Mouse (Mus musculus) small intestine, adult 10 weeks (tissue): ENCODE data around the gene A1bg. TPM values are rescaled to one million over a fixed set of nuclear protein-coding genes. Genes with fewer than 3 reads are reported as not detected.

Experiments used
- polyA plus RNA-seq: library from polyadenylated mRNA; stranded (reverse); fragments of 350-450 nt; fragmentation: Illumina TruSeq; extraction: RNeasy Lipid Tissue Mini Kit (QIAGEN cat#74804); gene quantifications from one replicate; pipeline ENCODE4 v1.2.3, GENCODE M21; 2014; ENCODE audit warnings: low replicate concordance

Gene A1bg
- not detected for polyA plus RNA-seq

DNA sequence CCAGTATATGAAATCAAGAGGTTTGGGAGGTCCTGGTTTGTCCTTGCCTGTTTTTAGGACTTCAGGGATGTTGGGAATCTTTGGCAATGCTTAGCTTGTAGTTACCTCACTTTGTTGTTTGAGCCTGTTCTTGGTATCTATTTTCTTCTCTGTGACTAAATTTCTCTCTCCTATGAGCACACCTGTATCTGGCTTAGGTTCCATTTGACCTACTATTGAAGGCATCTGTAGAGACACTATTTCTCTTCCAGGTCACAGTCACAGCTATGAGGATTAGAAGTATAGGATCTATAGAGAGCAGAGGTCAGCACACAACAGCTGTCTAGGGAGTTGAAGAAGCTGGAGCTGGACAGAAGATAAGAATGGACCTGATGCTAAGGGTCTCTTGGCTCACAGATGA lies at the start of gene A1bg:
Gene A1bg (minus strand): TSS at position 101 of the 400 bp plus-strand sequence.

DNA sequence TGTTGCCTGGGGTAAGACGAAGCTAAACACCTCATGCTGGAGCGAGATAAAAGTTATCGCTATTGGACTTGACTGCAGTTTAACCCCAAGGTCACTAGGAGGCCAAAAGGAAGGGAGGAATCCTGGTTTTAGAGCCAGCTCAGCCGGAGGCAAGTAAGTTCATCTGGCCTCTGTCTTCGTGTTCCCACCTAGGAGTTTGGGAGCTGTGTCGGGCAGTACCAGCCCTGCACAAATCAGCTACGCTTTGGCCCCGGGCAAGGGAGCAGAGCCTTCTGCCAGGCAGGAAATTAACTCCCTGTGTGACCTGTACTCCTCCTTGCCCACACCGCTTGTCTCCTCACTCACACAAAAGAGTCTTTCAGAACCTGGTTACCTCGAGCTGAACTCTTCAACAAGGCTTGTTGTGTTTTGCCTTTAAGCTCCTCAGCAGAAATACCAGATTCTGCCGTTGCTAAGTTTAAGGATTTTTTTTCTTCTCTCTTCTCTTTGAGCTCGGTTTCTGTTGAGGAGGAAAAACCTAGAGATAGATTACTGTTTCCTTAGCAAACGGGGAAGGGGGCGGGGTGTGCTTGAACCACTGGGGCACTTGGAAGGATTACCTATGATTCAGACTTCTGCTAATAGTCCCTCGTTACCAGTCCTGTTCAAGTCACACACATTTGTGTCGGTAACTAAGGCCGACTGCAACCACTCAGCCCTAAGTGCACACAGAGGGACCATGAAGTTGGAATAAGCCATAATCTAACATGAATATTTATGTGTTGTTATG lies 69.4 kb downstream of the A1bg start, which contains the start of gene Fam84b:
Gene Fam84b (minus strand): TSS at position 548 of the 769 bp plus-strand sequence.

Other genes with a start within 250 kb of the A1bg start
- gene Fam84b, start 69.2 kb downstream of the A1bg start, polyA plus RNA-seq: 84.8 TPM